Mouse (Mus musculus) liver, embryonic 16.5 days (tissue): ENCODE results near the gene Rint1. TPM values are rescaled to one million over a fixed set of nuclear protein-coding genes. Genes with fewer than 3 reads are reported as not detected.
A peak's percentile ranks its signal among the peaks of the same experiment; 100 is the strongest.
"Not testable (repeated sequence)": the region's sequence is repeated elsewhere in the genome, so short reads cannot be mapped to it uniquely, and the experiment has no call there.

Experiments used
- ATAC-seq: fragments of 200-750 bp; cut with Nextera tagmentation; 2 replicates; pipeline ENCODE4 v1.8.0; 2017; ENCODE audit warnings: low read depth, mild to moderate bottlenecking, moderate number of reproducible peaks, moderate library complexity
- H3K27ac ChIP-seq: fragments of 300-500 bp; sonication (generic); 2 replicates; pipeline ENCODE4 v1.5.1; 2014; ENCODE audit warnings: mild to moderate bottlenecking, low read length
- H3K27me3 ChIP-seq: fragments of 300-500 bp; sonication (generic); 2 replicates; pipeline ENCODE4 v1.6.1; 2014; ENCODE audit warnings: low read depth, low read length, mixed read lengths; ENCODE audit not compliant: control insufficient read depth, insufficient read depth
- H3K36me3 ChIP-seq: fragments of 300-500 bp; sonication (generic); 2 replicates; pipeline ENCODE4 v1.6.1; 2014; ENCODE audit warnings: mild to moderate bottlenecking; ENCODE audit not compliant: control insufficient read depth, insufficient read depth
- H3K4me1 ChIP-seq: fragments of 300-500 bp; sonication (generic); 2 replicates; pipeline ENCODE4 v1.6.1; 2014; ENCODE audit warnings: low read depth, low read length, mixed read lengths; ENCODE audit not compliant: control insufficient read depth
- H3K4me2 ChIP-seq: fragments of 300-500 bp; sonication (generic); 2 replicates; pipeline ENCODE4 v1.6.1; 2014; ENCODE audit warnings: low read depth, low read length, mixed read lengths
- H3K4me3 ChIP-seq: fragments of 300-500 bp; sonication (generic); 2 replicates; pipeline ENCODE4 v1.5.1; 2014; ENCODE audit warnings: low read depth, mild to moderate bottlenecking, low read length
- H3K9ac ChIP-seq: fragments of 300-500 bp; sonication (generic); 2 replicates; pipeline ENCODE4 v1.6.1; 2014; ENCODE audit warnings: low read depth, low read length
- H3K9me3 ChIP-seq: fragments of 300-500 bp; sonication (generic); replicated peaks from 2 replicates; pipeline ENCODE4 v1.6.1; 2016; ENCODE audit warnings: low read length; ENCODE audit not compliant: control insufficient read depth
- WGBS: fragments of 180-500 bp; shearing (Covaris S2); extraction: QIAGEN DNeasy Blood & Tissue Kit; methylation state at CpG from one replicate; pipeline ENCODE4 v1.1.7; 2014; ENCODE audit not compliant: insufficient replicate concordance; 5-methylcytosine and 5-hydroxymethylcytosine counted together
- polyA plus RNA-seq: library from polyadenylated mRNA; unstranded; fragments of >200 nt; fragmentation: Nextera tagmentation; extraction: Ambion mirVana; gene quantifications from 2 replicates; pipeline ENCODE4 v1.2.1, GENCODE M21; 2015

Rint1 gene
- polyA plus RNA-seq, 1 experiment from 2014 or later = 16.9 TPM

DNA sequence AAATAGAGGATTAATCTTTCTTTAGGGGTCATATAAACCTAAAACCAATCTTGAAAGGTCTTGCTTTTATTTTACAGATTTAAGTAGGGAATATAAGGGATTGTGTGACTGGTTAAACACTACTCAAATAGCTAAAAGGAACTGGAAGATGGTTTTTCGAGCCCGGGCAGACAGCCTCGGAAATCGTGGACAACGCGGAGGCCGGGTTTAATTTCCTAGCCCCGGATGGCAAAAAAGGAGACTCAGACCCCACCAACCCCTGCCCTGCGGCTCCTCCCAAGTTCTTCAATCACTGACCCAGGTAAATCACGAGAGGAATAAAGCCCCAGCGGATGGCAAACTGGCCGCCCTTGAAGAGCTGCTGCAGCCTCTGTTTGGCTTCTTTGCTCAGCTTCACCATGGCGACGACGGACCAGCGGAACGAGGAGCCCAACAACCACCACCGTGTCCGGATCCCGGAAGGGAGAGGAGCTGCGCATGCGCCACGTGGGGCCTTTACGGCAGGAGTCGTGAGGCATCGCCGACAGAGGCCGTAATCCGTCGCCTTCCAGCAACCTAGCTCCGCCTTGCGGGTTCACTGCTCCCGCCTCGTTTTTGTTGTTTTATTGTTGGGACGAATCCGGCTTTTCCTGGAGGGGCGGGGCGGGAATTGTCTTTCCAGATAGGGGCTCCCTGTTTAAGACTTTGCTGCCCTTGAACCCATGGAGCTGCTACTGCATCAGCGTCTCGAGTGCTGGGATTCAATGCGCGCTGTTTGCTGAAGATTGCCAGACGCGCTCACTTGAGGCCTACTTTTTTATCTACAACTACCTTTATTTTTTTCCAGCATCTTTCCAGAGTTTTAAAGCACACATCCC lies 56.4 kb downstream of the Rint1 start, which contains the start of gene Tomm7:
Gene Tomm7, minus strand, starts transcription at position 488 of the 857 bp plus-strand sequence.
- peak within 1 kb of the TSS; percentile 89 for H3K4me3 ChIP-seq
- no peaks in the 10 kb centered on the region; the same call in 1 of the 2 replicates for H3K27me3 ChIP-seq
- peak within 1 kb of the TSS; percentile 85 for H3K9ac ChIP-seq
- under 1% methylated on average over 44 of the region's 44 CpGs for WGBS
- ATAC-seq = peak; percentile 96
- H3K4me2 ChIP-seq = peak within 1 kb of the TSS; percentile 81
- H3K9me3 ChIP-seq = no peaks in the 10 kb centered on the region
- peak within 1 kb of the TSS; percentile 86 for H3K27ac ChIP-seq
- H3K4me1 ChIP-seq = peaks cover 16% of the 10 kb centered on the region
- H3K36me3 ChIP-seq = peaks cover 4% of the 10 kb centered on the region; the same call in 1 of the 2 replicates

DNA sequence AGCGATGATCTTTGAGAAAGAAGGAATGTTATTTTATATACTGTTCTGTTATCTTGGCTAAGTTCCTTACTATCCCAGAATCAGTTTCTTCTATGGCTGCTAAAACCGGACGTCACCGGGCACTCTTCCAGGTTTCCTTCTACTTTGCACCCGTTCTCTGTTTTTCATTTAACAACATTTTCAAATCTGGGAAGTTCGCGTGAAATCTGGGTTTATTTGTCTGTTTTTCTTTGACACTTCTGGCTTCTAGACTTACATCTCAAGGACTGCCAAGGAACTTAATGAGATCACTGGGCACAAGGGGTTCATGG lies 57.0 kb downstream of the Rint1 start:
- H3K9me3 ChIP-seq = no peaks in the 10 kb centered on the region
- 17% methylated on average over 7 of the region's 7 CpGs for WGBS
- ATAC-seq = peak; percentile 16; the same call in 1 of the 2 replicates
- no peaks in the 10 kb centered on the region; the same call in 1 of the 2 replicates for H3K27me3 ChIP-seq
- H3K36me3 ChIP-seq = no peaks in the 10 kb centered on the region
- H3K4me3 ChIP-seq = peak overlapping the region; percentile 89
- H3K4me2 ChIP-seq = peak overlapping the region; percentile 81
- peak overlapping the region; percentile 82 for H3K27ac ChIP-seq
- H3K9ac ChIP-seq = peak overlapping the region; percentile 85
- peaks cover 16% of the 10 kb centered on the region for H3K4me1 ChIP-seq

DNA sequence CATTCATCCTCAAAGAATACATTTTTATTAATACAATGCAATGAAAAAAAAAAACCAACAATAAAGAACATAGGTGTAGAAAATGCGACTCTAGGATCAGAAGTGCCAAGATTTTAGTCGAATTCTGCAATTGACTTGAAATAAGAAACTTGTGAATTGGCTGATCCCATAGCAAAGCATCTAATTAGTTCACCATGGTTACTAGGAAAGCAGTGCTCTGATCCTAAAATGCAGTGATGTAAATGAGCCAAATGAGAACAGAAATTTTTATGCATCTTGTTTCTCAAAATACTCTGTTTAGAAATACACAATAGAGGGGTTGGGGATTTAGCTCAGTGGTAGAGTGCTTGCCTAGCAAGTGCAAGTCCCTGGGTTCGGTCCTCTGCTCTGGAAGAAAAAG lies 57.6 kb downstream of the Rint1 start:
- Histone ChIP-seq H3K9ac (no peak overlapping the region), H3K9me3 (no peaks in the 10 kb centered on the region), H3K4me2 (no peak overlapping the region), H3K36me3 (no peaks in the 10 kb centered on the region), H3K4me1 (peaks cover 16% of the 10 kb centered on the region), H3K4me3 (no peak overlapping the region), H3K27ac (no peak overlapping the region), H3K27me3 (no peaks in the 10 kb centered on the region; the same call in 1 of the 2 replicates)
- WGBS = 68% methylated on average over 3 of the region's 3 CpGs
- ATAC-seq = no peak

DNA sequence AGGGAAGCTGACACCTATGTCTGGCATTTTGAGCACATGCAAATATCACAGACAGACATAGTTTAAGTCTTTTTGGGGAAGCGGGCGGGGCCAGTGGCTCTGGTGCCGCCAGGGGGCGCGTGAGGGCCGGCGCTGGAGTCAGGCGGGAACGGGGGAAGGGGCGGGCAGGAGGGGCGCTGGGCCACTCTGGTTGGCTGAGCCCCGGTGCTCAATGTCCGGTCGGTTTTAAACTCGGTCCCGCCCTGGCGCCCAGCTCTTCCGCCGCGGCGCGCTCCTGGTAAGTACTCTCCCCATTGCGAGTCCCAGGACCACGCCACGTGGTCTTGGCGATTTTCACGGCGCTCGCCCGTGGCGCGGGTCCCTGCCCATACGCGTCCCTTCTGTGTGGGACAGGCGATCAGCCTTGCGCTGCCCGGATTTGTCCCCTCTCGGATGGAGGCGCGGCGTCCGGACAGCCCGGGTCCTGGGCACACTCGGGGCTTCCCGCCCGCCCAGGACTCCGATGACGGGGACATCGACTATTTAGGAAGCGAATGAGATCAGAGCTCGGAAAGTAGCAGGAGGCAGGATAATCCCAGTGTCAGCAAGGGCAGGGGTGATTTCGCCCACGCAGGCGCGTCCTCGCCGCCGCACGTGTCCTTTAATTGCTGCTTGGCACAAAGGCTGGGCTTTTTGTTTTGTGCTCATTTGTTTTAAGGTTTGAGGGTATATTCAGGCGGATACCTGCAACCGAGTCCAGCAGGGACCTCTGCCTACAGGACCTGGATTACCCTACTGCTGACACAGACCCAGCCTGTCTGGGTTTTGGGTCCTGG lies 63.0 kb downstream of the Rint1 start:
- peak overlapping the region; percentile 89 for H3K9ac ChIP-seq
- H3K27ac ChIP-seq = peak overlapping the region; percentile 64
- WGBS = under 1% methylated on average over 55 of the region's 61 CpGs

GRCm38 (mm10) chr5:23851160-23851555 lies 63.6 kb downstream of the Rint1 start:
- not testable (repeated sequence) for ATAC-seq, H3K4me1 ChIP-seq, H3K9me3 ChIP-seq, H3K27me3 ChIP-seq
- H3K27ac ChIP-seq = peak overlapping the region; percentile 64
- H3K36me3 ChIP-seq = peaks cover 29% of the 10 kb centered on the region
- peak overlapping the region; percentile 88 for H3K4me2 ChIP-seq
- peak overlapping the region; percentile 89 for H3K9ac ChIP-seq
- 7% methylated on average over 4 of the region's 4 CpGs for WGBS
- peak overlapping the region; percentile 88 for H3K4me3 ChIP-seq

More for the DNA sequence above, 63.0 kb downstream of the Rint1 start:
- H3K36me3 ChIP-seq = peaks cover 24% of the 10 kb centered on the region
- peak overlapping the region; percentile 88 for H3K4me2 ChIP-seq
- H3K9me3 ChIP-seq = no peaks in the 10 kb centered on the region
- peaks cover 5% of the 10 kb centered on the region for H3K4me1 ChIP-seq
- ATAC-seq = peak; percentile 96
- H3K4me3 ChIP-seq = peak overlapping the region; percentile 88
- H3K27me3 ChIP-seq = no peaks in the 10 kb centered on the region; the same call in 1 of the 2 replicates

DNA sequence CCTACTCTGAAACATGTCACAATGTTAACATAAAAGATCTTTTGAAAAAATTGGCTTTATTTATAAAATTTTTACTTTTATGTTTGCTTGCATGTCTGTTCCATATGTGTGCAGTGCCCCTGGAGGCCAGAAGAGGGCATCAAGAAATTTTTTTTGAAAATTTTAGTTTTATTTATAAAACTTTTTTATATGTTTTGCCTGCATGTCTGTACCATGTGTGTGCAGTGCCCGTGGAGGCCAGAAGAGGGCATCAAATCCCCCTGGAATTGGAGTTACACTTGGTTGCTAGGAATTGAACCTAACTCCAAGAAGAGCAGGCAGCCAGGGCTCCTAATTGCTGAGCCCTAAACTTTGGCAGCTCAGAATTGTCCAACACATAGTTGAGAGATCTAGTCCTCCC lies 65.4 kb downstream of the Rint1 start:
- not testable (repeated sequence) for H3K27ac ChIP-seq, H3K9me3 ChIP-seq, H3K27me3 ChIP-seq, H3K4me3 ChIP-seq, H3K4me2 ChIP-seq, ATAC-seq, H3K9ac ChIP-seq, H3K4me1 ChIP-seq
- H3K36me3 ChIP-seq = peaks cover 29% of the 10 kb centered on the region
- WGBS = 57% methylated on average over 1 of the region's 1 CpGs

DNA sequence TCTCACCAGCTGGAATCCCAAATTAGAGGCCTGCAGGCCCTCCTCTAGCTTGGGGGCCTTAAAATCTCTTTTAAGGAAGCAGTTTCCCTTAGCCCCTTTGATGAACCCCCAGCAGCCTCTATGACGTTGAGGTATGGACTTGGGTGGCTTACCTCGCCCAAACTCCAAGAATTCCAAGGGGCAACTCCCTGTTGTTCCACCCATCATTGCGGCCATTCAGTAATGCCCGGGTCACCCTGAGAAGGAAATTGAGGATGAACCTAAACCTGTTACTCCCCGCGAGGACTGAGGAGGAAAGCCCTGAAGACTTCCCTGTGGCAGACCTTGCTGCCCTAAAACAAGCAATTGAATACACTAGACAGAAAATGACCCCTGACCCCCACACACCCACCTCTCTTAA lies 68.0 kb downstream of the Rint1 start:
- no peak overlapping the region for H3K9ac ChIP-seq
- WGBS = 79% methylated on average over 6 of the region's 6 CpGs
- ATAC-seq = no peak
- H3K9me3 ChIP-seq = no peaks in the 10 kb centered on the region
- H3K27me3 ChIP-seq = no peaks in the 10 kb centered on the region
- no peak overlapping the region for H3K4me3 ChIP-seq
- H3K4me1 ChIP-seq = peaks cover 5% of the 10 kb centered on the region
- H3K27ac ChIP-seq = no peak overlapping the region
- H3K36me3 ChIP-seq = peaks cover 29% of the 10 kb centered on the region
- no peak overlapping the region for H3K4me2 ChIP-seq

DNA sequence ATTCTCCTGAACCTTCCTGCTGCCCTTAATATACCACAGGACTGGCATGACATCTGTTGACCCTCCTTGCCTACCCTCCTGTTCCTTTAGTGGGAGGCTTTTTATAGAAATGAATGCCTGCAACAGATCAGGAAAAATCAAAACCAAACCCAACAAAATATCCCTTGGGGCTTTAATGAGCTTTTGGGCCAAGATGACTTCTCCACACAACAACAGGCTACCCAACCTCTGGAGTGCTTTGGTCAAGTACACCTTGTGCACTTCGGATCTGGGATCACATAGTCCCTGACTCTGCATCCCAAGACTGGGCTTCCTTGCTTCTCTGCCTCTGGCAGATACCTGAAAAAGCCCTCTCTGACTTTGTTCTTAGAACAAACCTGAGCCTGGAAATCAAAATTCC lies 68.7 kb downstream of the Rint1 start:
- H3K4me3 ChIP-seq = no peak overlapping the region
- peaks cover 5% of the 10 kb centered on the region for H3K4me1 ChIP-seq
- no peak overlapping the region for H3K27ac ChIP-seq
- WGBS = 81% methylated on average over 1 of the region's 1 CpGs
- no peak overlapping the region for H3K4me2 ChIP-seq
- ATAC-seq = no peak
- H3K27me3 ChIP-seq = no peaks in the 10 kb centered on the region
- H3K36me3 ChIP-seq = peaks cover 29% of the 10 kb centered on the region
- no peak overlapping the region for H3K9ac ChIP-seq
- no peaks in the 10 kb centered on the region for H3K9me3 ChIP-seq

- Histone ChIP-seq H3K27ac (no peak overlapping the region), H3K9me3 (no peaks in the 10 kb centered on the region), H3K4me2 (no peak overlapping the region), H3K36me3 (peaks cover 29% of the 10 kb centered on the region), H3K4me1 (no peaks in the 10 kb centered on the region), H3K4me3 (no peak overlapping the region), H3K27me3 (no peaks in the 10 kb centered on the region), H3K9ac (no peak overlapping the region)
- no peak for ATAC-seq
These were observed 69.7 kb downstream of the Rint1 start for GRCm38 (mm10) chr5:23857189-23857588.
